Mouse (Mus musculus): Measurements from ENCODE around the gene Pms1. TPM values are rescaled to one million over a fixed set of nuclear protein-coding genes. Genes with fewer than 3 reads are reported as not detected.
"Not testable (repeated sequence)": the region's sequence is repeated elsewhere in the genome, so short reads cannot be mapped to it uniquely, and the experiment has no call there.

The Pms1 gene
- 1 to 10 TPM; 4.4 to 4.9 TPM for total RNA-seq (2021)
- long read RNA-seq, experiment 1, partial matches to known transcripts: 1 of 3 reads
- long read RNA-seq, experiment 1, other reads (novel, unspliced or antisense): 1 of 3 reads
- long read RNA-seq, experiment 2, partial matches to known transcripts: 0 of 1 reads
- long read RNA-seq, experiment 2, other reads (novel, unspliced or antisense): 0 of 1 reads

GRCm38 (mm10) chr1:53296581-53297383 is at the start of gene Pms1, which contains the start of the genes Ormdl1 and Gm28778:
Pms1 (minus strand) TSS chr1:53297018.
Ormdl1 (plus strand) TSS chr1:53297095.
Gm28778 (plus strand) TSS chr1:53297111.
- peak within 1 kb of the TSS; percentile 92 for H3K27ac ChIP-seq
- intact Hi-C loops (cut with DNase I): no loop called here

GRCm38 (mm10) chr1:53341071-53341470 is 44.3 kb upstream of the Pms1 start:
- no peak for TF ChIP-seq CTCF (IDR thresholded peaks at IDR 0.05)
- H3K27ac ChIP-seq: no peak overlapping the region

More at GRCm38 (mm10) chr1:53296581-53297383, at the start of gene Pms1, which contains the start of the genes Ormdl1 and Gm28778:
- peak; percentile 97 for DNase-seq
- H3K4me3 ChIP-seq: peak within 1 kb of the TSS; percentile 78
- peak; percentile 17; the same call in 1 of the 2 replicates for TF ChIP-seq CTCF (IDR thresholded peaks at IDR 0.05)

GRCm38 (mm10) chr1:53337403-53337802 is 40.6 kb upstream of the Pms1 start:
- DNase-seq; H3K4me3 ChIP-seq; intact Hi-C loops (cut with DNase I); H3K27ac ChIP-seq: not testable (repeated sequence)

More at GRCm38 (mm10) chr1:53341071-53341470, 44.3 kb upstream of the Pms1 start:
- no peak for DNase-seq
- H3K4me3 ChIP-seq: no peak overlapping the region
- intact Hi-C loops (cut with DNase I): no loop called here

GRCm38 (mm10) chr1:53335465-53335864 is 38.6 kb upstream of the Pms1 start:
- Histone ChIP-seq H3K4me3 (no peak overlapping the region), H3K27ac (no peak overlapping the region)
- intact Hi-C loops (cut with DNase I): no loop called here
- TF ChIP-seq CTCF (IDR thresholded peaks at IDR 0.05): no peak
- no peak for DNase-seq

GRCm38 (mm10) chr1:53333527-53333926 is 36.7 kb upstream of the Pms1 start:
- intact Hi-C loops (cut with DNase I); H3K27ac ChIP-seq; H3K4me3 ChIP-seq; DNase-seq: not testable (repeated sequence)

GRCm38 (mm10) chr1:53324827-53325494 is 28.1 kb upstream of the Pms1 start:
- no peak for DNase-seq
- intact Hi-C loops (cut with DNase I): no loop called here
- TF ChIP-seq CTCF (IDR thresholded peaks at IDR 0.05): no peak
- H3K4me3 ChIP-seq: no peak overlapping the region
- no peak overlapping the region for H3K27ac ChIP-seq

- no peak for DNase-seq
- intact Hi-C loops (cut with DNase I): no loop called here
- no peak for TF ChIP-seq CTCF (IDR thresholded peaks at IDR 0.05)
- Histone ChIP-seq H3K4me3 (no peak overlapping the region), H3K27ac (no peak overlapping the region)
Observed at GRCm38 (mm10) chr1:53324277-53324676, 27.5 kb upstream of the Pms1 start.

- H3K27ac ChIP-seq: no peak overlapping the region
- no peak for DNase-seq
- H3K4me3 ChIP-seq: no peak overlapping the region
- no peak for TF ChIP-seq CTCF (IDR thresholded peaks at IDR 0.05)
- intact Hi-C loops (cut with DNase I): no loop called here
Observed at GRCm38 (mm10) chr1:53323254-53323653, 26.4 kb upstream of the Pms1 start.

- intact Hi-C loops (cut with DNase I): no loop called here
- TF ChIP-seq CTCF (IDR thresholded peaks at IDR 0.05): no peak
- no peak for DNase-seq
- H3K4me3 ChIP-seq: no peak overlapping the region
- H3K27ac ChIP-seq: no peak overlapping the region
Observed at GRCm38 (mm10) chr1:53321662-53322344, 25.0 kb upstream of the Pms1 start.

GRCm38 (mm10) chr1:53312989-53313967 is 16.5 kb upstream of the Pms1 start, which contains the start of gene Osgepl1:
Osgepl1 (plus strand) TSS chr1:53313624.
- DNase-seq: peak; percentile 91
- Histone ChIP-seq H3K27ac (peak within 1 kb of the TSS; percentile 97), H3K4me3 (peak within 1 kb of the TSS; percentile 94)
- intact Hi-C loops (cut with DNase I): loop anchor here (5.0 kb wide), 1 partner anchor 39 kb away; the partner anchor contains the start of genes Asdurf, Asnsd1 and Gm28551
- peak; percentile 6; the same call in 1 of the 2 replicates for TF ChIP-seq CTCF (IDR thresholded peaks at IDR 0.05)

GRCm38 (mm10) chr1:53300506-53300905 is 3.7 kb upstream of the Pms1 start:
- TF ChIP-seq CTCF (IDR thresholded peaks at IDR 0.05): no peak
- no peak for DNase-seq
- H3K27ac ChIP-seq: no peak overlapping the region
- no peak overlapping the region for H3K4me3 ChIP-seq
- intact Hi-C loops (cut with DNase I): no loop called here

Measured in gastrocnemius, adult 2 months (tissue).